Comparison of ENCODE assay signal across 11 mouse cellular contexts in the genomic region with DNA sequence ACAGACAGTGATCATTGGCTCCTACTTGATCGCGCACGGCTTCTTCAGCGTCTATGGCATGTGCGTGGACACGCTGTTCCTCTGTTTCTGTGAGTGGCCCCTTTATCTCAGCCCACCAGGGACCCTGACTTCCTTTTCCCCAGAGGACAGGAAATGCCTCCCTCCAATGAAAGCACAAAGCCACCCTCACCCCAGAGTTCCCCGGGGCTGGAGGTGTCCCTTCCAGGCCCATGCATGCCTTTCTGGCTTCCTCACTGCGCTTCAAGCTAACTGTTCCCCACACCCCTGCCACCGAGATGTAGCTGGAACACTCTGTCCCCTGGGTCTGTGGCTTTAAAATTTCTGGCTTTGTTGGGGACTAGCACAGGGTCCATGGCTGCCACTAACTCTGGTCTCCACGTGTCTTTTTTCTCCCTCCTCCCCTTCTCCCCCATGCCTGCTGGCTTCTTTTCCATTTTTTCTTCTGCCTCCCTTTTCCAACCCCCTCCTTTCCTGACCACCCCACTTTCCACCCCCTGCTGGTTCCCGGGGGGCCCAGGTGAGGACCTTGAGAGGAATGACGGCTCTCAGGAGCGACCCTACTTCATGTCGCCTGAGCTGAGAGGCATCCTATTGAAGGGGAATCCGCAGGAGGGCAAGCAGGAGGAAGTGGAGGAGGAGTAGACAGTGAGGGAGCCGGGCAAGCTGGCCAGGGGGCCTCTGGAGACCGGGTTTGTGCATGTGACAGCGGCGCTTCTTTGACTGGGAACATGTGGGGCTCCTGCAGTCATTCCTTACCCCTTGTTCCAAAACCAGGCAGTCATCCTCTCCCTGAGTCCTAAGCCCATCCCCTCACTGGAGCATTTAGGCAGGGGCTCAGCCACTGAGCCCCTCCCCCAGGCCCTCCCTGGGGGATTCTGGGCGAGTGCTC. TPM values are rescaled to one million over a fixed set of nuclear protein-coding genes. Genes with fewer than 3 reads are reported as not detected.
DNase-seq lines count a peak whose midpoint lies in the region; ATAC-seq lines count a peak whose summit lies in the region.
"Had no signal": no experiment of that assay in that cellular context is flagged by ENCODE, and none has a peak within 500 bp of the region (broad histone marks: within the 10 kb centered on the region; RNA-seq: fewer than 3 reads in every experiment).

No protein-coding gene starts in this region.

- 25% methylated on average over 20 of the region's 20 CpGs for WGBS in embryonic facial prominence, embryonic 11.5 days
- WGBS in hindbrain, embryonic 16.5 days: 38% methylated on average over 20 of the region's 20 CpGs

- peak overlapping the region; percentile 73 for H3K4me3 ChIP-seq in megakaryocyte, embryonic 14.5 days (replicated peaks)
- no peak overlapping the region for H3K4me3 ChIP-seq in embryonic facial prominence, embryonic 11.5 days (ENCODE audit: low read depth, low read length)
- no peak overlapping the region for H3K4me3 ChIP-seq in hindbrain, embryonic 16.5 days (ENCODE audit: low read length)

- H3K9me3 ChIP-seq in megakaryocyte, embryonic 14.5 days: no peaks in the 10 kb centered on the region
- H3K9me3 ChIP-seq in embryonic facial prominence, embryonic 11.5 days (replicated peaks; ENCODE audit: control insufficient read depth, low read length): no peaks in the 10 kb centered on the region
- H3K9me3 ChIP-seq in hindbrain, embryonic 16.5 days (ENCODE audit: control insufficient read depth, low read length): no peaks in the 10 kb centered on the region

- H3K4me1 ChIP-seq in megakaryocyte, embryonic 14.5 days: peaks cover 75% of the 10 kb centered on the region
- peaks cover 7% of the 10 kb centered on the region; the same call in 1 of the 2 replicates for H3K4me1 ChIP-seq in embryonic facial prominence, embryonic 11.5 days (ENCODE audit: control insufficient read depth, insufficient read depth, low read length)
- H3K4me1 ChIP-seq in hindbrain, embryonic 16.5 days (ENCODE audit: control insufficient read depth, insufficient read depth, low read depth, low read length): no peaks in the 10 kb centered on the region

- peak overlapping the region; percentile 32 for H3K9ac ChIP-seq in embryonic facial prominence, embryonic 11.5 days (replicated peaks; ENCODE audit: low read length)
- 0 out of 2 replicates have a peak overlapping the region, but pooled peaks have one; percentile 19 for H3K9ac ChIP-seq in hindbrain, embryonic 16.5 days (ENCODE audit: low read depth, low read length)

- no peak overlapping the region for H3K4me2 ChIP-seq in embryonic facial prominence, embryonic 11.5 days (ENCODE audit: low read depth, low read length)
- H3K4me2 ChIP-seq in hindbrain, embryonic 16.5 days (ENCODE audit: low read length): no peak overlapping the region

- H3K27me3 ChIP-seq in megakaryocyte, embryonic 14.5 days (replicated peaks): no peaks in the 10 kb centered on the region
- H3K27me3 ChIP-seq in embryonic facial prominence, embryonic 11.5 days (ENCODE audit: control insufficient read depth, insufficient read depth, low read length): no peaks in the 10 kb centered on the region
- H3K27me3 ChIP-seq in hindbrain, embryonic 16.5 days (replicated peaks; ENCODE audit: control insufficient read depth, insufficient read depth, low read length): no peaks in the 10 kb centered on the region

- no peak for DNase-seq in embryonic facial prominence, embryonic 11.5 days (ENCODE audit: low spot score)
- no peak for DNase-seq in urinary bladder, adult 2 months (ENCODE audit: low spot score)
- DNase-seq in spleen, adult 18-20 months: no peak
- DNase-seq in adrenal gland, adult 2 months: no peak
- DNase-seq: right cerebral cortex, postnatal 25 days had no signal

- no peak for ATAC-seq in megakaryocyte, adult 5-6 weeks (ENCODE audit: poor library complexity, severe bottlenecking)
- 0 out of 2 replicates have a peak, but pooled peaks have one; percentile 35 for ATAC-seq in embryonic facial prominence, embryonic 11.5 days (replicated peaks; ENCODE audit: insufficient number of reproducible peaks, low FRiP score, low TSS enrichment, low read depth)
- no peak for ATAC-seq in hindbrain, embryonic 16.5 days
- ATAC-seq in megakaryocyte progenitor cell, adult 5-6 weeks (replicated peaks; ENCODE audit: poor library complexity): peak; percentile 73
- ATAC-seq: activated CD4-positive, CD25-positive, alpha-beta regulatory T cell, adult 4 months; forebrain, embryonic 14.5 days had no signal

- H3K36me3 ChIP-seq in megakaryocyte, embryonic 14.5 days (replicated peaks; ENCODE audit: low read length): peaks cover 84% of the 10 kb centered on the region
- H3K36me3 ChIP-seq in embryonic facial prominence, embryonic 11.5 days (replicated peaks; ENCODE audit: control insufficient read depth, insufficient read depth, low read depth, low read length): no peaks in the 10 kb centered on the region; the same call in 1 of the 2 replicates
- H3K36me3 ChIP-seq in hindbrain, embryonic 16.5 days (ENCODE audit: control insufficient read depth, insufficient read depth, low read length): peaks cover 20% of the 10 kb centered on the region

- H3K27ac ChIP-seq in embryonic facial prominence, embryonic 11.5 days (replicated peaks; ENCODE audit: low read depth, low read length): peak overlapping the region; percentile 25
- H3K27ac ChIP-seq in hindbrain, embryonic 16.5 days (ENCODE audit: low read depth, low read length): no peak overlapping the region

RNA-seq across cellular contexts. Expression of gene Ilf3, which starts 15.0 kb away (rescaled TPM):
- 55.5 and 62.9 TPM in 2 replicates for polyA plus RNA-seq in megakaryocyte, embryonic 14.5 days (2012; ENCODE audit: insufficient read depth, low replicate concordance)
- total RNA-seq in megakaryocyte, adult 5-6 weeks (2015): 21.7 and 22.9 TPM in 2 replicates
- 42.0 and 42.5 TPM in 2 replicates for total RNA-seq in megakaryocyte, adult 5-6 weeks (2017)
- polyA plus RNA-seq in embryonic facial prominence, embryonic 11.5 days (2014; fragmentation: Nextera tagmentation; extraction: Ambion mirVana): 248 and 256 TPM in 2 replicates
- polyA plus RNA-seq in hindbrain, embryonic 16.5 days (2015; fragmentation: Nextera tagmentation; extraction: Ambion mirVana): 186 and 210 TPM in 2 replicates
- total RNA-seq in megakaryocyte progenitor cell, adult 5-6 weeks (2015): 55.7 and 56.9 TPM in 2 replicates
- total RNA-seq in megakaryocyte progenitor cell, adult 5-6 weeks (2017): 97.5 and 100 TPM in 2 replicates
- 43.9 and 48.5 TPM in 2 replicates for polyA plus RNA-seq in urinary bladder, adult 2 months (2012; rRNA removed)
- total RNA-seq in adrenal gland, adult 2 months (2021): 10 to 100 TPM; 51.0 to 60.1 TPM
- 38.9 and 39.1 TPM in 2 replicates for polyA plus RNA-seq in adrenal gland, adult 2 months (2012; rRNA removed)

RNA-seq across cellular contexts. Expression of gene Slc44a2, which starts 32.2 kb away (rescaled TPM):
- 46.8 and 61.6 TPM in 2 replicates for polyA plus RNA-seq in megakaryocyte, embryonic 14.5 days (2012; ENCODE audit: insufficient read depth, low replicate concordance)
- 112 and 124 TPM in 2 replicates for total RNA-seq in megakaryocyte, adult 5-6 weeks (2015)
- 101 and 116 TPM in 2 replicates for total RNA-seq in megakaryocyte, adult 5-6 weeks (2017)
- 86.0 and 89.8 TPM in 2 replicates for polyA plus RNA-seq in embryonic facial prominence, embryonic 11.5 days (2014; fragmentation: Nextera tagmentation; extraction: Ambion mirVana)
- polyA plus RNA-seq in hindbrain, embryonic 16.5 days (2015; fragmentation: Nextera tagmentation; extraction: Ambion mirVana): 63.9 and 78.0 TPM in 2 replicates
- total RNA-seq in megakaryocyte progenitor cell, adult 5-6 weeks (2015): 80.9 and 85.5 TPM in 2 replicates
- 66.8 and 68.2 TPM in 2 replicates for total RNA-seq in megakaryocyte progenitor cell, adult 5-6 weeks (2017)
- 136 and 143 TPM in 2 replicates for polyA plus RNA-seq in urinary bladder, adult 2 months (2012; rRNA removed)
- 10 to 100 TPM; 30.9 to 56.0 TPM for total RNA-seq in adrenal gland, adult 2 months (2021)
- polyA plus RNA-seq in adrenal gland, adult 2 months (2012; rRNA removed): 27.1 and 27.2 TPM in 2 replicates

RNA-seq across cellular contexts. Expression of gene Ap1m2, which starts 40.6 kb away (rescaled TPM):
- polyA plus RNA-seq in megakaryocyte, embryonic 14.5 days (2012; ENCODE audit: insufficient read depth, low replicate concordance): not detected in 2 replicates
- 0.31 and 0.32 TPM in 2 replicates for total RNA-seq in megakaryocyte, adult 5-6 weeks (2015)
- 0.92 and 1.6 TPM in 2 replicates for total RNA-seq in megakaryocyte, adult 5-6 weeks (2017)
- 15.9 and 16.3 TPM in 2 replicates for polyA plus RNA-seq in embryonic facial prominence, embryonic 11.5 days (2014; fragmentation: Nextera tagmentation; extraction: Ambion mirVana)
- polyA plus RNA-seq in hindbrain, embryonic 16.5 days (2015; fragmentation: Nextera tagmentation; extraction: Ambion mirVana): 2.8 and 2.9 TPM in 2 replicates
- total RNA-seq in megakaryocyte progenitor cell, adult 5-6 weeks (2015): 0.32 and 0.57 TPM in 2 replicates
- total RNA-seq in megakaryocyte progenitor cell, adult 5-6 weeks (2017): 0.44 and 2.8 TPM in 2 replicates
- polyA plus RNA-seq in urinary bladder, adult 2 months (2012; rRNA removed): 40.7 and 46.5 TPM in 2 replicates
- not detected for total RNA-seq in adrenal gland, adult 2 months (2021)
- polyA plus RNA-seq in adrenal gland, adult 2 months (2012; rRNA removed): not detected in 2 replicates

RNA-seq across cellular contexts. Expression of gene Qtrt1, which starts 58.9 kb away (rescaled TPM):
- polyA plus RNA-seq in megakaryocyte, embryonic 14.5 days (2012; ENCODE audit: insufficient read depth, low replicate concordance): 20.1 and 20.7 TPM in 2 replicates
- total RNA-seq in megakaryocyte, adult 5-6 weeks (2015): 5.4 and 11.8 TPM in 2 replicates
- total RNA-seq in megakaryocyte, adult 5-6 weeks (2017): 6.7 and 9.8 TPM in 2 replicates
- 47.6 and 51.5 TPM in 2 replicates for polyA plus RNA-seq in embryonic facial prominence, embryonic 11.5 days (2014; fragmentation: Nextera tagmentation; extraction: Ambion mirVana)
- polyA plus RNA-seq in hindbrain, embryonic 16.5 days (2015; fragmentation: Nextera tagmentation; extraction: Ambion mirVana): 50.3 and 53.7 TPM in 2 replicates
- total RNA-seq in megakaryocyte progenitor cell, adult 5-6 weeks (2015): 34.0 and 37.9 TPM in 2 replicates
- 16.0 and 27.9 TPM in 2 replicates for total RNA-seq in megakaryocyte progenitor cell, adult 5-6 weeks (2017)
- 32.2 and 38.8 TPM in 2 replicates for polyA plus RNA-seq in urinary bladder, adult 2 months (2012; rRNA removed)
- 10 to 100 TPM; 13.1 to 15.9 TPM for total RNA-seq in adrenal gland, adult 2 months (2021)
- polyA plus RNA-seq in adrenal gland, adult 2 months (2012; rRNA removed): 23.4 and 28.6 TPM in 2 replicates

Comparison
In these comparisons a context has a peak if more than half of its experiments do, and no peak if none do; other contexts are left out.
1. ATAC-seq: peak in embryonic facial prominence, embryonic 11.5 days (single experiment) and megakaryocyte progenitor cell, adult 5-6 weeks (single experiment); none in megakaryocyte, adult 5-6 weeks (single experiment) and hindbrain, embryonic 16.5 days (single experiment).